Mouse (Mus musculus): ENCODE measurements around the gene Itga1. TPM values are rescaled to one million over a fixed set of nuclear protein-coding genes. Genes with fewer than 3 reads are reported as not detected.

Gene Itga1
- polyA plus RNA-seq, 1 experiment from 2014 or later = 5.6 TPM

GRCm38 (mm10) chr13:115078997-115079685, 22.6 kb downstream of the Itga1 start:
- Histone ChIP-seq H3K27ac (no peak overlapping the region), H3K4me3 (no peak overlapping the region), H3K4me2 (no peak overlapping the region), H3K27me3 (no peaks in the 10 kb centered on the region), H3K9me3 (replicated peaks) (no peaks in the 10 kb centered on the region), H3K4me1 (no peaks in the 10 kb centered on the region), H3K36me3 (ENCODE audit: poor library complexity, severe bottlenecking) (no peaks in the 10 kb centered on the region), H3K9ac (no peak overlapping the region)
- ATAC-seq = no peak
- 88% methylated on average over 6 of the region's 6 CpGs for WGBS

- Histone ChIP-seq H3K27ac (no peak overlapping the region), H3K9me3 (replicated peaks) (no peaks in the 10 kb centered on the region), H3K36me3 (ENCODE audit: poor library complexity, severe bottlenecking) (no peaks in the 10 kb centered on the region), H3K4me3 (no peak overlapping the region), H3K27me3 (no peaks in the 10 kb centered on the region), H3K4me2 (no peak overlapping the region), H3K4me1 (no peaks in the 10 kb centered on the region), H3K9ac (no peak overlapping the region)
- WGBS = 89% methylated on average over 9 of the region's 9 CpGs
- ATAC-seq = no peak
These were observed 24.2 kb downstream of the Itga1 start for GRCm38 (mm10) chr13:115077346-115078134.

- ATAC-seq = no peak
These were observed 29.4 kb downstream of the Itga1 start for GRCm38 (mm10) chr13:115072386-115072785.

GRCm38 (mm10) chr13:115071431-115071830, 30.3 kb downstream of the Itga1 start:
- H3K9ac ChIP-seq = no peak overlapping the region
- no peak overlapping the region for H3K4me3 ChIP-seq
- H3K4me2 ChIP-seq = no peak overlapping the region
- no peak for ATAC-seq
- 90% methylated on average over 3 of the region's 3 CpGs for WGBS
- no peak overlapping the region for H3K27ac ChIP-seq
- H3K9me3 ChIP-seq (replicated peaks) = no peaks in the 10 kb centered on the region
- H3K36me3 ChIP-seq (ENCODE audit: poor library complexity, severe bottlenecking) = no peaks in the 10 kb centered on the region
- no peaks in the 10 kb centered on the region for H3K27me3 ChIP-seq
- no peaks in the 10 kb centered on the region for H3K4me1 ChIP-seq

More at GRCm38 (mm10) chr13:115072386-115072785, 29.4 kb downstream of the Itga1 start:
- 94% methylated on average over 6 of the region's 6 CpGs for WGBS
- Histone ChIP-seq H3K4me2 (no peak overlapping the region), H3K9me3 (replicated peaks) (no peaks in the 10 kb centered on the region), H3K9ac (no peak overlapping the region), H3K36me3 (ENCODE audit: poor library complexity, severe bottlenecking) (no peaks in the 10 kb centered on the region), H3K4me1 (no peaks in the 10 kb centered on the region), H3K27ac (no peak overlapping the region), H3K4me3 (no peak overlapping the region), H3K27me3 (no peaks in the 10 kb centered on the region)

- H3K36me3 ChIP-seq (ENCODE audit: poor library complexity, severe bottlenecking) = no peaks in the 10 kb centered on the region
- 95% methylated on average over 1 of the region's 1 CpGs for WGBS
- no peak overlapping the region for H3K4me3 ChIP-seq
- no peak overlapping the region for H3K27ac ChIP-seq
- no peaks in the 10 kb centered on the region for H3K4me1 ChIP-seq
- H3K9me3 ChIP-seq (replicated peaks) = no peaks in the 10 kb centered on the region
- H3K27me3 ChIP-seq = no peaks in the 10 kb centered on the region
- no peak overlapping the region for H3K4me2 ChIP-seq
- no peak for ATAC-seq
- H3K9ac ChIP-seq = no peak overlapping the region
These were observed 33.8 kb downstream of the Itga1 start for GRCm38 (mm10) chr13:115067968-115068330.

GRCm38 (mm10) chr13:115067324-115067967, 34.3 kb downstream of the Itga1 start:
- no peaks in the 10 kb centered on the region for H3K27me3 ChIP-seq
- no peak overlapping the region for H3K27ac ChIP-seq
- no peak overlapping the region for H3K4me3 ChIP-seq
- H3K4me2 ChIP-seq = no peak overlapping the region
- H3K9ac ChIP-seq = no peak overlapping the region
- H3K36me3 ChIP-seq (ENCODE audit: poor library complexity, severe bottlenecking) = no peaks in the 10 kb centered on the region
- ATAC-seq = no peak
- WGBS = 90% methylated on average over 4 of the region's 4 CpGs
- H3K4me1 ChIP-seq = no peaks in the 10 kb centered on the region
- H3K9me3 ChIP-seq (replicated peaks) = no peaks in the 10 kb centered on the region

- Histone ChIP-seq H3K36me3 (ENCODE audit: poor library complexity, severe bottlenecking) (no peaks in the 10 kb centered on the region), H3K4me3 (no peak overlapping the region), H3K4me2 (no peak overlapping the region), H3K4me1 (0 out of 2 replicates have a peak, but pooled peaks cover 3% of the 10 kb centered on the region), H3K27me3 (no peaks in the 10 kb centered on the region), H3K9me3 (replicated peaks) (no peaks in the 10 kb centered on the region), H3K9ac (no peak overlapping the region), H3K27ac (no peak overlapping the region)
- no peak for ATAC-seq
- 87% methylated on average over 5 of the region's 5 CpGs for WGBS
These were observed 44.2 kb downstream of the Itga1 start for GRCm38 (mm10) chr13:115057555-115057954.

- Histone ChIP-seq H3K4me1 (0 out of 2 replicates have a peak, but pooled peaks cover 3% of the 10 kb centered on the region), H3K36me3 (ENCODE audit: poor library complexity, severe bottlenecking) (no peaks in the 10 kb centered on the region), H3K9me3 (replicated peaks) (no peaks in the 10 kb centered on the region), H3K4me2 (peak overlapping the region; percentile 29), H3K27ac (peak overlapping the region; percentile 8; the same call in 1 of the 2 replicates), H3K9ac (no peak overlapping the region), H3K27me3 (no peaks in the 10 kb centered on the region), H3K4me3 (no peak overlapping the region)
- WGBS = 18% methylated on average over 9 of the region's 9 CpGs
- ATAC-seq = peak; percentile 43; the same call in 1 of the 2 replicates
These were observed 47.0 kb downstream of the Itga1 start for GRCm38 (mm10) chr13:115054783-115055182.

GRCm38 (mm10) chr13:115052568-115052967, 49.2 kb downstream of the Itga1 start:
- Histone ChIP-seq H3K27ac (no peak overlapping the region), H3K4me1 (0 out of 2 replicates have a peak, but pooled peaks cover 3% of the 10 kb centered on the region), H3K36me3 (ENCODE audit: poor library complexity, severe bottlenecking) (no peaks in the 10 kb centered on the region), H3K4me2 (no peak overlapping the region), H3K9ac (no peak overlapping the region), H3K4me3 (no peak overlapping the region), H3K9me3 (replicated peaks) (no peaks in the 10 kb centered on the region), H3K27me3 (no peaks in the 10 kb centered on the region)
- 78% methylated on average over 7 of the region's 7 CpGs for WGBS
- no peak for ATAC-seq

- Histone ChIP-seq H3K9me3 (replicated peaks) (no peaks in the 10 kb centered on the region), H3K9ac (no peak overlapping the region), H3K36me3 (ENCODE audit: poor library complexity, severe bottlenecking) (no peaks in the 10 kb centered on the region), H3K27me3 (no peaks in the 10 kb centered on the region), H3K4me1 (0 out of 2 replicates have a peak, but pooled peaks cover 3% of the 10 kb centered on the region), H3K4me3 (no peak overlapping the region), H3K4me2 (no peak overlapping the region), H3K27ac (no peak overlapping the region)
- 85% methylated on average over 13 of the region's 13 CpGs for WGBS
- peak; percentile 77; the same call in 1 of the 2 replicates for ATAC-seq
These were observed 50.9 kb downstream of the Itga1 start for GRCm38 (mm10) chr13:115050660-115051559.

GRCm38 (mm10) chr13:115042652-115043051, 59.1 kb downstream of the Itga1 start:
- H3K9ac ChIP-seq = no peak overlapping the region
- WGBS = 83% methylated on average over 2 of the region's 2 CpGs
- no peak for ATAC-seq
- no peaks in the 10 kb centered on the region for H3K27me3 ChIP-seq
- H3K36me3 ChIP-seq (ENCODE audit: poor library complexity, severe bottlenecking) = no peaks in the 10 kb centered on the region
- no peak overlapping the region for H3K4me2 ChIP-seq
- no peaks in the 10 kb centered on the region for H3K9me3 ChIP-seq (replicated peaks)
- H3K27ac ChIP-seq = no peak overlapping the region
- no peak overlapping the region for H3K4me3 ChIP-seq
- H3K4me1 ChIP-seq = no peaks in the 10 kb centered on the region
